Mouse (Mus musculus): ENCODE data around the gene Tjp2. TPM values are rescaled to one million over a fixed set of nuclear protein-coding genes. Genes with fewer than 3 reads are reported as not detected.

The Tjp2 gene
- polyA plus RNA-seq, 1 experiment = 19.3 TPM

GRCm38 (mm10) chr19:24090366-24090765, 134.5 kb downstream of the Tjp2 start:
- Histone ChIP-seq H3K36me3 (ENCODE audit: control insufficient read depth, insufficient read depth, low read length) (no peaks in the 10 kb centered on the region), H3K27ac (ENCODE audit: control insufficient read depth, insufficient read depth, low read depth, low read length) (no peak overlapping the region), H3K4me1 (ENCODE audit: control insufficient read depth, insufficient read depth, low read length) (peaks cover 2% of the 10 kb centered on the region; the same call in 1 of the 2 replicates), H3K4me3 (ENCODE audit: control insufficient read depth, low read depth, low read length) (no peak overlapping the region), H3K27me3 (ENCODE audit: control insufficient read depth, insufficient read depth, low read length) (no peaks in the 10 kb centered on the region)
- no peak for TF ChIP-seq CTCF (IDR thresholded peaks at IDR 0.05; ENCODE audit: control insufficient read depth, insufficient read depth, insufficient replicate concordance, low read depth, low read length)
- no peak for TF ChIP-seq POLR2A (IDR thresholded peaks at IDR 0.05; ENCODE audit: control insufficient read depth, low read depth, low read length)

- Histone ChIP-seq H3K27ac (ENCODE audit: control insufficient read depth, insufficient read depth, low read depth, low read length) (no peak overlapping the region), H3K27me3 (ENCODE audit: control insufficient read depth, insufficient read depth, low read length) (no peaks in the 10 kb centered on the region), H3K4me3 (ENCODE audit: control insufficient read depth, low read depth, low read length) (no peak overlapping the region), H3K36me3 (ENCODE audit: control insufficient read depth, insufficient read depth, low read length) (no peaks in the 10 kb centered on the region), H3K4me1 (ENCODE audit: control insufficient read depth, insufficient read depth, low read length) (no peaks in the 10 kb centered on the region)
- TF ChIP-seq CTCF (IDR thresholded peaks at IDR 0.05; ENCODE audit: control insufficient read depth, insufficient read depth, insufficient replicate concordance, low read depth, low read length) = no peak
- no peak for TF ChIP-seq POLR2A (IDR thresholded peaks at IDR 0.05; ENCODE audit: control insufficient read depth, low read depth, low read length)
Observed at GRCm38 (mm10) chr19:24085306-24085705, 139.5 kb downstream of the Tjp2 start.

GRCm38 (mm10) chr19:24080417-24081080, 144.3 kb downstream of the Tjp2 start:
- Histone ChIP-seq H3K4me1 (ENCODE audit: control insufficient read depth, insufficient read depth, low read length) (no peaks in the 10 kb centered on the region), H3K27ac (ENCODE audit: control insufficient read depth, insufficient read depth, low read depth, low read length) (no peak overlapping the region), H3K4me3 (ENCODE audit: control insufficient read depth, low read depth, low read length) (no peak overlapping the region), H3K36me3 (ENCODE audit: control insufficient read depth, insufficient read depth, low read length) (no peaks in the 10 kb centered on the region), H3K27me3 (ENCODE audit: control insufficient read depth, insufficient read depth, low read length) (no peaks in the 10 kb centered on the region)
- no peak for TF ChIP-seq POLR2A (IDR thresholded peaks at IDR 0.05; ENCODE audit: control insufficient read depth, low read depth, low read length)
- no peak for TF ChIP-seq CTCF (IDR thresholded peaks at IDR 0.05; ENCODE audit: control insufficient read depth, insufficient read depth, insufficient replicate concordance, low read depth, low read length)

GRCm38 (mm10) chr19:24077658-24078057, 147.2 kb downstream of the Tjp2 start:
- Histone ChIP-seq H3K27me3 (ENCODE audit: control insufficient read depth, insufficient read depth, low read length) (no peaks in the 10 kb centered on the region), H3K4me1 (ENCODE audit: control insufficient read depth, insufficient read depth, low read length) (no peaks in the 10 kb centered on the region), H3K36me3 (ENCODE audit: control insufficient read depth, insufficient read depth, low read length) (no peaks in the 10 kb centered on the region), H3K4me3 (ENCODE audit: control insufficient read depth, low read depth, low read length) (no peak overlapping the region), H3K27ac (ENCODE audit: control insufficient read depth, insufficient read depth, low read depth, low read length) (no peak overlapping the region)
- TF ChIP-seq CTCF (IDR thresholded peaks at IDR 0.05; ENCODE audit: control insufficient read depth, insufficient read depth, insufficient replicate concordance, low read depth, low read length) (no peak), POLR2A (IDR thresholded peaks at IDR 0.05; ENCODE audit: control insufficient read depth, low read depth, low read length) (no peak)

- no peaks in the 10 kb centered on the region for H3K36me3 ChIP-seq (ENCODE audit: control insufficient read depth, insufficient read depth, low read length)
- no peaks in the 10 kb centered on the region for H3K4me1 ChIP-seq (ENCODE audit: control insufficient read depth, insufficient read depth, low read length)
- no peaks in the 10 kb centered on the region for H3K27me3 ChIP-seq (ENCODE audit: control insufficient read depth, insufficient read depth, low read length)
- H3K4me3 ChIP-seq (ENCODE audit: control insufficient read depth, low read depth, low read length) = no peak overlapping the region
- TF ChIP-seq CTCF (IDR thresholded peaks at IDR 0.05; ENCODE audit: control insufficient read depth, insufficient read depth, insufficient replicate concordance, low read depth, low read length) (no peak), POLR2A (IDR thresholded peaks at IDR 0.05; ENCODE audit: control insufficient read depth, low read depth, low read length) (no peak)
- no peak overlapping the region for H3K27ac ChIP-seq (ENCODE audit: control insufficient read depth, insufficient read depth, low read depth, low read length)
Observed at GRCm38 (mm10) chr19:24076536-24076935, 148.3 kb downstream of the Tjp2 start.

- Histone ChIP-seq H3K36me3 (ENCODE audit: control insufficient read depth, insufficient read depth, low read length) (no peaks in the 10 kb centered on the region), H3K4me1 (ENCODE audit: control insufficient read depth, insufficient read depth, low read length) (no peaks in the 10 kb centered on the region), H3K27me3 (ENCODE audit: control insufficient read depth, insufficient read depth, low read length) (no peaks in the 10 kb centered on the region), H3K4me3 (ENCODE audit: control insufficient read depth, low read depth, low read length) (no peak overlapping the region), H3K27ac (ENCODE audit: control insufficient read depth, insufficient read depth, low read depth, low read length) (no peak overlapping the region)
- TF ChIP-seq POLR2A (IDR thresholded peaks at IDR 0.05; ENCODE audit: control insufficient read depth, low read depth, low read length) = no peak
Observed at GRCm38 (mm10) chr19:24075927-24076326, 148.9 kb downstream of the Tjp2 start.

GRCm38 (mm10) chr19:24073155-24073554, 151.7 kb downstream of the Tjp2 start:
- no peaks in the 10 kb centered on the region for H3K36me3 ChIP-seq (ENCODE audit: control insufficient read depth, insufficient read depth, low read length)
- no peak overlapping the region for H3K27ac ChIP-seq (ENCODE audit: control insufficient read depth, insufficient read depth, low read depth, low read length)

More at GRCm38 (mm10) chr19:24073155-24073554, 151.7 kb downstream of the Tjp2 start:
- Histone ChIP-seq H3K27me3 (ENCODE audit: control insufficient read depth, insufficient read depth, low read length) (no peaks in the 10 kb centered on the region), H3K4me1 (ENCODE audit: control insufficient read depth, insufficient read depth, low read length) (no peaks in the 10 kb centered on the region), H3K4me3 (ENCODE audit: control insufficient read depth, low read depth, low read length) (no peak overlapping the region)
- TF ChIP-seq CTCF (IDR thresholded peaks at IDR 0.05; ENCODE audit: control insufficient read depth, insufficient read depth, insufficient replicate concordance, low read depth, low read length) = no peak
- TF ChIP-seq POLR2A (IDR thresholded peaks at IDR 0.05; ENCODE audit: control insufficient read depth, low read depth, low read length) = no peak

Measured in testis, adult 2 months (tissue).